Mouse (Mus musculus): ENCODE results near the gene Phf21a.

The Phf21a gene

GRCm38 (mm10) chr2:92240299-92240698 is 147.4 kb downstream of the Phf21a start:
- no peak for DNase-seq

GRCm38 (mm10) chr2:92240816-92241215 is 147.9 kb downstream of the Phf21a start:
- no peak for DNase-seq

- DNase-seq = no peak
These were observed 148.4 kb downstream of the Phf21a start for GRCm38 (mm10) chr2:92241317-92241716.

- no peak for DNase-seq
These were observed 153.2 kb downstream of the Phf21a start for GRCm38 (mm10) chr2:92246112-92246511.

GRCm38 (mm10) chr2:92247711-92248110 is 154.8 kb downstream of the Phf21a start:
- DNase-seq = no peak

- no peak for DNase-seq
These were observed 157.6 kb downstream of the Phf21a start for GRCm38 (mm10) chr2:92250472-92250871.

GRCm38 (mm10) chr2:92253777-92254176 is 160.9 kb downstream of the Phf21a start:
- DNase-seq = no peak

GRCm38 (mm10) chr2:92256141-92256540 is 163.2 kb downstream of the Phf21a start:
- DNase-seq = no peak

GRCm38 (mm10) chr2:92257372-92257956 is 164.5 kb downstream of the Phf21a start:
- no peak for DNase-seq

- no peak for DNase-seq
These were observed 167.0 kb downstream of the Phf21a start for GRCm38 (mm10) chr2:92259924-92260323.

GRCm38 (mm10) chr2:92266100-92266617 is 173.2 kb downstream of the Phf21a start:
- no peak for DNase-seq

- DNase-seq = no peak
These were observed 176.3 kb downstream of the Phf21a start for GRCm38 (mm10) chr2:92269227-92269626.

- DNase-seq = no peak
These were observed 179.6 kb downstream of the Phf21a start for GRCm38 (mm10) chr2:92272510-92272909.

- DNase-seq = no peak
These were observed 180.3 kb downstream of the Phf21a start for GRCm38 (mm10) chr2:92273101-92273801.

- DNase-seq = no peak
These were observed 180.9 kb downstream of the Phf21a start for GRCm38 (mm10) chr2:92273802-92274183.

GRCm38 (mm10) chr2:92277787-92278186 is 184.9 kb downstream of the Phf21a start:
- no peak for DNase-seq

GRCm38 (mm10) chr2:92278663-92279062 is 185.7 kb downstream of the Phf21a start:
- DNase-seq = no peak

- no peak for DNase-seq
These were observed 186.5 kb downstream of the Phf21a start for GRCm38 (mm10) chr2:92279398-92279797.

- DNase-seq = peak; percentile 60
These were observed 192.7 kb downstream of the Phf21a start for GRCm38 (mm10) chr2:92285597-92285996.

- no peak for DNase-seq
These were observed 196.4 kb downstream of the Phf21a start for GRCm38 (mm10) chr2:92289335-92289734.

GRCm38 (mm10) chr2:92291526-92291925 is 198.6 kb downstream of the Phf21a start:
- DNase-seq = no peak

GRCm38 (mm10) chr2:92296402-92296801 is 203.5 kb downstream of the Phf21a start:
- peak; percentile 65 for DNase-seq

- no peak for DNase-seq
These were observed 207.0 kb downstream of the Phf21a start for GRCm38 (mm10) chr2:92299896-92300295.

GRCm38 (mm10) chr2:92301849-92302607 is 209.1 kb downstream of the Phf21a start:
- DNase-seq = no peak
